Mouse (Mus musculus) intestine, embryonic 16.5 days (tissue): ENCODE data around the gene Cdca7. TPM values are rescaled to one million over a fixed set of nuclear protein-coding genes. Genes with fewer than 3 reads are reported as not detected.

Experiments
- ATAC-seq: fragments of 200-750 bp; cut with Nextera tagmentation; 2 replicates; pipeline ENCODE4 v1.8.0; 2017; ENCODE audit warnings: moderate TSS enrichment, moderate library complexity
- H3K27ac ChIP-seq: fragments of 300-500 bp; sonication (generic); 2 replicates; pipeline ENCODE4 v1.5.1; 2014; ENCODE audit warnings: mild to moderate bottlenecking, low read length
- H3K27me3 ChIP-seq: fragments of 300-500 bp; sonication (generic); replicated peaks from 2 replicates; pipeline ENCODE4 v1.6.1; 2014; ENCODE audit warnings: low read length, control low read depth, mixed read lengths; ENCODE audit not compliant: control insufficient read depth, insufficient read depth
- H3K36me3 ChIP-seq: fragments of 300-500 bp; sonication (generic); 2 replicates; pipeline ENCODE4 v1.6.1; 2014; ENCODE audit warnings: low read length, control low read depth; ENCODE audit not compliant: control insufficient read depth, insufficient read depth
- H3K4me1 ChIP-seq: fragments of 300-500 bp; sonication (generic); 2 replicates; pipeline ENCODE4 v1.6.1; 2014; ENCODE audit warnings: low read length, control low read depth, mixed read lengths; ENCODE audit not compliant: control insufficient read depth, insufficient read depth
- H3K4me2 ChIP-seq: fragments of 300-500 bp; sonication (generic); 2 replicates; pipeline ENCODE4 v1.6.1; 2014; ENCODE audit warnings: low read depth, low read length, control low read depth
- H3K4me3 ChIP-seq: fragments of 300-500 bp; sonication (generic); 2 replicates; pipeline ENCODE4 v1.5.1; 2014; ENCODE audit warnings: mild to moderate bottlenecking, low read length
- H3K9ac ChIP-seq: fragments of 300-500 bp; sonication (generic); 2 replicates; pipeline ENCODE4 v1.6.1; 2014; ENCODE audit warnings: low read depth, low read length
- H3K9me3 ChIP-seq: fragments of 300-500 bp; sonication (generic); 2 replicates; pipeline ENCODE4 v1.6.1; 2016; ENCODE audit warnings: low read length, control low read depth; ENCODE audit not compliant: control insufficient read depth
- WGBS: fragments of 180-500 bp; shearing (Covaris S2); extraction: QIAGEN DNeasy Blood & Tissue Kit; methylation state at CpG from one replicate; pipeline ENCODE4 v1.1.7; 2014; 5-methylcytosine and 5-hydroxymethylcytosine counted together
- polyA plus RNA-seq: library from polyadenylated mRNA; unstranded; fragments of >200 nt; fragmentation: Nextera tagmentation; extraction: Ambion mirVana; gene quantifications from 2 replicates; pipeline ENCODE4 v1.2.1, GENCODE M21; 2015

Cdca7 gene
- polyA plus RNA-seq, 1 experiment from 2014 or later, result 111 TPM

- no peak for ATAC-seq
- Histone ChIP-seq H3K4me3 (peak overlapping the region; percentile 90), H3K9me3 (no peaks in the 10 kb centered on the region), H3K27ac (no peak overlapping the region), H3K36me3 (peaks cover 14% of the 10 kb centered on the region; the same call in 1 of the 2 replicates), H3K4me1 (peaks cover 29% of the 10 kb centered on the region), H3K27me3 (no peaks in the 10 kb centered on the region), H3K4me2 (peak overlapping the region; percentile 81), H3K9ac (peak overlapping the region; percentile 80; the same call in 1 of the 2 replicates)
- WGBS, result 89% methylated on average over 4 of the region's 4 CpGs
Observed at GRCm38 (mm10) chr2:72478176-72478575, 2.2 kb downstream of the Cdca7 start.

- H3K9me3 ChIP-seq, result no peaks in the 10 kb centered on the region
- peak overlapping the region; percentile 22 for H3K4me2 ChIP-seq
- no peak overlapping the region for H3K27ac ChIP-seq
- no peak overlapping the region for H3K4me3 ChIP-seq
- no peak for ATAC-seq
- no peaks in the 10 kb centered on the region for H3K27me3 ChIP-seq
- WGBS, result 76% methylated on average over 13 of the region's 13 CpGs
- H3K36me3 ChIP-seq, result peaks cover 14% of the 10 kb centered on the region
- peaks cover 29% of the 10 kb centered on the region for H3K4me1 ChIP-seq
- H3K9ac ChIP-seq, result 0 out of 2 replicates have a peak overlapping the region, but pooled peaks have one; percentile 14
Observed at GRCm38 (mm10) chr2:72478921-72479320, 3.0 kb downstream of the Cdca7 start.

GRCm38 (mm10) chr2:72479818-72480217, 3.9 kb downstream of the Cdca7 start:
- Histone ChIP-seq H3K4me1 (peaks cover 24% of the 10 kb centered on the region), H3K27me3 (no peaks in the 10 kb centered on the region), H3K4me3 (no peak overlapping the region), H3K9me3 (no peaks in the 10 kb centered on the region), H3K27ac (no peak overlapping the region), H3K36me3 (peaks cover 21% of the 10 kb centered on the region), H3K4me2 (no peak overlapping the region), H3K9ac (no peak overlapping the region)
- 80% methylated on average over 9 of the region's 9 CpGs for WGBS
- no peak for ATAC-seq

GRCm38 (mm10) chr2:72491650-72492049, 15.7 kb downstream of the Cdca7 start:
- Histone ChIP-seq H3K4me3 (no peak overlapping the region), H3K9ac (no peak overlapping the region), H3K4me1 (no peaks in the 10 kb centered on the region), H3K36me3 (no peaks in the 10 kb centered on the region; the same call in 1 of the 2 replicates), H3K27me3 (no peaks in the 10 kb centered on the region), H3K4me2 (no peak overlapping the region), H3K27ac (no peak overlapping the region), H3K9me3 (no peaks in the 10 kb centered on the region)
- peak; percentile 70 for ATAC-seq
- WGBS, result 41% methylated on average over 7 of the region's 7 CpGs

- Histone ChIP-seq H3K9me3 (no peaks in the 10 kb centered on the region), H3K4me1 (no peaks in the 10 kb centered on the region), H3K4me3 (no peak overlapping the region), H3K9ac (no peak overlapping the region), H3K36me3 (no peaks in the 10 kb centered on the region), H3K27me3 (no peaks in the 10 kb centered on the region), H3K27ac (no peak overlapping the region), H3K4me2 (no peak overlapping the region)
- no peak for ATAC-seq
- 42% methylated on average over 14 of the region's 14 CpGs for WGBS
Observed at GRCm38 (mm10) chr2:72493039-72493438, 17.1 kb downstream of the Cdca7 start.

GRCm38 (mm10) chr2:72499074-72499721, 23.2 kb downstream of the Cdca7 start:
- no peak overlapping the region for H3K4me3 ChIP-seq
- 22% methylated on average over 23 of the region's 23 CpGs for WGBS
- H3K27ac ChIP-seq, result no peak overlapping the region
- no peaks in the 10 kb centered on the region for H3K9me3 ChIP-seq
- no peaks in the 10 kb centered on the region for H3K27me3 ChIP-seq
- no peak for ATAC-seq
- H3K4me2 ChIP-seq, result peak overlapping the region; percentile 19
- peaks cover 4% of the 10 kb centered on the region; the same call in 1 of the 2 replicates for H3K4me1 ChIP-seq
- peak overlapping the region; percentile 39; the same call in 1 of the 2 replicates for H3K9ac ChIP-seq
- no peaks in the 10 kb centered on the region for H3K36me3 ChIP-seq

GRCm38 (mm10) chr2:72499782-72500411, 23.9 kb downstream of the Cdca7 start:
- Histone ChIP-seq H3K4me3 (no peak overlapping the region), H3K36me3 (no peaks in the 10 kb centered on the region), H3K27ac (no peak overlapping the region), H3K4me1 (peaks cover 4% of the 10 kb centered on the region; the same call in 1 of the 2 replicates), H3K27me3 (no peaks in the 10 kb centered on the region), H3K4me2 (no peak overlapping the region), H3K9ac (no peak overlapping the region), H3K9me3 (no peaks in the 10 kb centered on the region)
- no peak for ATAC-seq
- 44% methylated on average over 8 of the region's 8 CpGs for WGBS

GRCm38 (mm10) chr2:72502041-72502813, 26.3 kb downstream of the Cdca7 start:
- no peak overlapping the region for H3K9ac ChIP-seq
- peak overlapping the region; percentile 75 for H3K27ac ChIP-seq
- no peaks in the 10 kb centered on the region for H3K27me3 ChIP-seq
- no peak overlapping the region for H3K4me3 ChIP-seq
- H3K4me1 ChIP-seq, result peaks cover 4% of the 10 kb centered on the region; the same call in 1 of the 2 replicates
- WGBS, result 55% methylated on average over 16 of the region's 16 CpGs
- ATAC-seq, result peak; percentile 80
- H3K9me3 ChIP-seq, result no peaks in the 10 kb centered on the region
- H3K36me3 ChIP-seq, result no peaks in the 10 kb centered on the region
- H3K4me2 ChIP-seq, result no peak overlapping the region

GRCm38 (mm10) chr2:72503646-72504045, 27.7 kb downstream of the Cdca7 start:
- no peak overlapping the region for H3K4me2 ChIP-seq
- no peak overlapping the region for H3K9ac ChIP-seq
- no peak overlapping the region for H3K27ac ChIP-seq
- H3K4me1 ChIP-seq, result peaks cover 4% of the 10 kb centered on the region; the same call in 1 of the 2 replicates
- WGBS, result 70% methylated on average over 9 of the region's 9 CpGs
- H3K4me3 ChIP-seq, result no peak overlapping the region
- H3K36me3 ChIP-seq, result no peaks in the 10 kb centered on the region
- ATAC-seq, result no peak
- no peaks in the 10 kb centered on the region for H3K9me3 ChIP-seq
- no peaks in the 10 kb centered on the region for H3K27me3 ChIP-seq
